Mouse (Mus musculus): Measurements from ENCODE around the gene Lep.
A peak's percentile ranks its signal among the peaks of the same experiment; 100 is the strongest.

Gene Lep

GRCm38 (mm10) chr6:29118231-29118630 lies 58.2 kb downstream of the Lep start:
- DNase-seq: no peak

- no peak for DNase-seq
Measured at GRCm38 (mm10) chr6:29118963-29119362, 58.9 kb downstream of the Lep start.

GRCm38 (mm10) chr6:29119990-29120389 lies 60.0 kb downstream of the Lep start:
- DNase-seq: peak; percentile 34 to 36
